Mouse (Mus musculus) liver, postnatal 0 days (tissue): ENCODE measurements around the gene Nek5.

Experiments used
- CTCF ChIP-seq: sonication (generic); IDR thresholded peaks from 2 replicates; pipeline ENCODE4 v1.5.1; 2016; ENCODE audit warnings: antibody characterized with exemption, low read depth
- EP300 ChIP-seq: IDR thresholded peaks from 2 replicates; pipeline ENCODE4 v1.6.1; 2016; ENCODE audit warnings: antibody characterized with exemption, low read depth, mild to moderate bottlenecking

- no peak for TF ChIP-seq EP300
- no peak for TF ChIP-seq CTCF
These were observed 17.8 kb downstream of the Nek5 start for GRCm38 (mm10) chr8:22107020-22107419.
